Mouse (Mus musculus) liver, adult 2 months (tissue): Measurements from ENCODE around the gene Olfr279.

ENCODE experiments used
- CTCF ChIP-seq: fragments of 200-500 bp; IDR thresholded peaks from 2 replicates; pipeline ENCODE4 v1.5.1; 2011; ENCODE audit warnings: low read depth, low read length, control low read depth
- POLR2A ChIP-seq: fragments of 200-500 bp; IDR thresholded peaks from 2 replicates; pipeline ENCODE4 v1.6.1; 2011; ENCODE audit warnings: low read length, control low read depth; ENCODE audit not compliant: insufficient read depth; ENCODE audit errors: extremely low read depth

DNA sequence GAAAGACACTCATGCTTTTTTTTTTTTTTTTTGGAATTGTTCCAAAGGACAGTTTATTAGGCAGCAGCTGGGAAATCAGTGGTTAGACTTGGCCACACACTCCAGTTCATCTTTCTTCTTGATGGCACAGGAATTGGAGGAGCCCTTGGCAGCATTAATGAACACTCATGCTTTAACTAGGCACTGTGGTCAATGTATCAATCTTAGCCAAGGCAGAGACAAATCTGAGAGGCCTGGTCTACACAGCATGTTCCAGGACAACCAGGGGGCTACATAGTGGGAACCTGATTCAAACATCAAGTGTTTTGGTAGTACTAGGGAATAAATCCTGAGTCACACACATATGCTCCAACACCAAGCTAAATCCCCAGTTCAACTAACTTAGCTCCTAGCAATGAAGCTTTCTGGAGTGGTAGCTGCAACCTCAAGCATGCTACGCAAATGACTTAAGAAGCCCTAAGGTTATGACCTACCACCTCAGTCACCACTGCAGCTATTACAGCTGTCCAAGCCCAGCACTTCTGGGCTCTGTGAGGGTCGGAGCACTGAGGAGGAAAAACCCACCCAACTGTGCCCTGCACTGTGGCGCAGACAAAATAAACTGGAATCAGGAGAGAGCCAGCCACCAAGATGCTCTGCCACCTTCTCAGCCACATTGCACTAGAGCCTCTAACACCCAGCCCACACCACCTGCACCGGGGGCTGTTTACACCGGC is 35.0 kb downstream of the Olfr279 start:
- TF ChIP-seq POLR2A (no peak), CTCF (no peak)
